31 mouse cellular contexts compared by ENCODE assay signal in the genomic region with DNA sequence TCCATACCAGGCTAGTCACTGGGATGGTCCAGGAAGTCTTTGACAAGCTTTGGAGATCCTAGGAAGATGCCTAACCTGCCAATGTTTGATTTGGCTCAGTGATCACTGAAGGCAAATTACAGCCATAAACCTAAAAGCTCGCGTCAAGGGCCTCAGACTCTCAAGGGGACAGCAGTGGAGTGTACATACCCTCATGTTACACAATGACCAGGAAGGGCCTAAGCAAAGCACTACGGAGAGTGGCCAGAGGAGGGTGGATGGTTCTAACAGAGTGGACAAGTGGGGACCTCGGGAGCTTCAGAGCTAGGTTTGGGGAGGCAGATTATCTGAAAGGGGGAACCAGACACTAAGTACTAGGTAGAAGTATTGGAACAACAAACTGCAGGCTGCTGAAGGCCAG. TPM values are rescaled to one million over a fixed set of nuclear protein-coding genes. Genes with fewer than 3 reads are reported as not detected.
DNase-seq lines count a peak whose midpoint lies in the region; ATAC-seq and TF ChIP-seq lines count a peak whose summit lies in the region.
"Had no signal": no experiment of that assay in that cellular context is flagged by ENCODE, and none has a peak within 500 bp of the region (broad histone marks: within the 10 kb centered on the region; RNA-seq: fewer than 3 reads in every experiment).

No protein-coding gene starts in this region.

- no peak for TF ChIP-seq CTCF in lung, postnatal 0 days (IDR thresholded peaks at IDR 0.05)
- no peak for TF ChIP-seq CTCF in Patski (IDR thresholded peaks at IDR 0.05)

- POLR2A ChIA-PET in Patski (lab: Charles Lee), result no interaction called here

- peak; percentile 66 for ATAC-seq in lung, postnatal 0 days
- peak; percentile 5 for ATAC-seq in Patski
- ATAC-seq: CD4-positive, CD25-positive, alpha-beta regulatory T cell, adult 4 months; forebrain, embryonic 14.5 days; forebrain, embryonic 16.5 days had no signal

- H3K9ac ChIP-seq in lung, postnatal 0 days (replicated peaks; ENCODE audit: low read depth), result no peak overlapping the region
- H3K9ac ChIP-seq: embryonic facial prominence, embryonic 13.5 days; embryonic facial prominence, embryonic 15.5 days; forebrain, embryonic 12.5 days had no signal

- CTCF ChIA-PET in Patski (lab: Charles Lee), result interaction anchor here (1.7 kb wide), 1 partner anchor 39 kb away, joined by 4 read pairs; no protein-coding TSS in a partner anchor

- DNase-seq in heart, adult 11 months, result peak; percentile 53
- DNase-seq in heart, postnatal 10 days, result no peak
- peak; percentile 48 for DNase-seq in lung, postnatal 0 days (ENCODE audit: low spot score)
- DNase-seq in lung, postnatal 14 days, result no peak
- no peak for DNase-seq in Patski (ENCODE audit: low read depth, low spot score)
- peak; percentile 55 for DNase-seq in lung, postnatal 36 days
- DNase-seq in c-Kit-positive CD71-positive TER-119-positive erythroid progenitor cells, embryonic 14.5 days (ENCODE audit: low spot score), result no peak
- DNase-seq: adrenal gland, adult 2 months; adrenal gland, postnatal 10 days; adrenal gland, postnatal 25 days; B cell, adult 2 months; cerebellum, adult 11 months; cerebellum, adult 18-20 months; cerebellum, adult 8-10 months; cerebellum, adult 9-11 months; cerebellum, postnatal 14 days; cerebellum, postnatal 36 days; embryo, embryonic 11 days had no signal

- H3K36me3 ChIP-seq in lung, postnatal 0 days (ENCODE audit: insufficient read depth, low read length), result no peaks in the 10 kb centered on the region
- H3K36me3 ChIP-seq: embryonic facial prominence, embryonic 13.5 days; embryonic facial prominence, embryonic 15.5 days; forebrain, embryonic 10.5 days; forebrain, embryonic 12.5 days had no signal

- peaks cover 3% of the 10 kb centered on the region; the same call in 1 of the 2 replicates for H3K4me1 ChIP-seq in lung, postnatal 0 days (ENCODE audit: insufficient read depth, low read depth, low read length)

- in situ Hi-C loops in Patski (cut with MboI; ENCODE audit: low pct_unique_long_range_greater_than_20kb), result no loop called here

- H3K27me3 ChIP-seq in lung, postnatal 0 days (replicated peaks; ENCODE audit: insufficient read depth, low read length), result no peaks in the 10 kb centered on the region
- H3K27me3 ChIP-seq in Patski, result no peaks in the 10 kb centered on the region
- H3K27me3 ChIP-seq: CH12.LX; embryonic facial prominence, embryonic 13.5 days; embryonic facial prominence, embryonic 15.5 days; forebrain, embryonic 12.5 days had no signal

- WGBS in lung, postnatal 0 days, result 62% methylated on average over 4 of the region's 4 CpGs

- no peak overlapping the region for H3K4me3 ChIP-seq in lung, postnatal 0 days (ENCODE audit: low read depth, low read length)
- H3K4me3 ChIP-seq: embryonic facial prominence, embryonic 13.5 days; embryonic facial prominence, embryonic 15.5 days; erythroblast, embryonic 14.5 days; forebrain, embryonic 10.5 days; forebrain, embryonic 12.5 days had no signal

- TF ChIP-seq EP300 in lung, postnatal 0 days (IDR thresholded peaks at IDR 0.05), result no peak

- no peak overlapping the region for H3K27ac ChIP-seq in lung, postnatal 0 days (ENCODE audit: low read length)
- H3K27ac ChIP-seq: embryonic facial prominence, embryonic 13.5 days; embryonic facial prominence, embryonic 15.5 days; forebrain, embryonic 10.5 days; forebrain, embryonic 12.5 days had no signal

- no peaks in the 10 kb centered on the region for H3K9me3 ChIP-seq in lung, postnatal 0 days (ENCODE audit: low read length)
- H3K9me3 ChIP-seq: embryonic facial prominence, embryonic 13.5 days; embryonic facial prominence, embryonic 15.5 days; forebrain, embryonic 10.5 days; forebrain, embryonic 12.5 days; G1E had no signal

- H3K4me2 ChIP-seq in lung, postnatal 0 days (replicated peaks; ENCODE audit: low read depth, low read length), result no peak overlapping the region
- H3K4me2 ChIP-seq: embryonic facial prominence, embryonic 13.5 days; embryonic facial prominence, embryonic 15.5 days; forebrain, embryonic 12.5 days had no signal

- intact Hi-C loops in heart, postnatal 10 days (cut with DNase I), result no loop called here

RNA-seq across cellular contexts. Expression of a gene that starts 13.9 kb away (rescaled TPM):
- not detected for total RNA-seq in heart, postnatal 10 days (2021)
- polyA plus RNA-seq in lung, postnatal 0 days (2015; fragmentation: Nextera tagmentation; extraction: Ambion mirVana), result 9.1 and 9.8 TPM in 2 replicates
- polyA plus RNA-seq in Patski (2021), result 0.17 TPM
- total RNA-seq: common myeloid progenitor, adult 5-6 weeks had no signal
- polyA plus RNA-seq: embryonic facial prominence, embryonic 11.5 days; embryonic facial prominence, embryonic 13.5 days; erythroblast, embryonic 14.5 days had no signal

RNA-seq across cellular contexts. Expression of a gene that starts 25.6 kb away (rescaled TPM):
- total RNA-seq in heart, postnatal 10 days (2021), result 1 to 10 TPM in 1 of 2 experiments, under 1 TPM in 1; 0.69 to 1.1 TPM
- polyA plus RNA-seq in lung, postnatal 0 days (2015; fragmentation: Nextera tagmentation; extraction: Ambion mirVana), result 6.1 and 7.8 TPM in 2 replicates
- polyA plus RNA-seq in Patski (2021), result 0.03 TPM
- total RNA-seq: CH12.LX had no signal
- polyA plus RNA-seq: erythroblast, embryonic 14.5 days; G1E had no signal

RNA-seq across cellular contexts. Expression of a gene that starts 44.2 kb away (rescaled TPM):
- total RNA-seq in heart, postnatal 10 days (2021), result not detected
- 11.9 and 12.5 TPM in 2 replicates for polyA plus RNA-seq in lung, postnatal 0 days (2015; fragmentation: Nextera tagmentation; extraction: Ambion mirVana)
- not detected for polyA plus RNA-seq in Patski (2021)
- total RNA-seq: adrenal gland, adult 2 months; adrenal gland, postnatal 10 days; adrenal gland, postnatal 25 days; adrenal gland, postnatal 4 days; CH12.LX; G1E had no signal
- polyA plus RNA-seq: adrenal gland, adult 2 months; CD4-positive, CD25-positive, alpha-beta regulatory T cell, adult 4 months; embryonic facial prominence, embryonic 13.5 days; erythroblast, embryonic 14.5 days; forebrain, embryonic 10.5 days; G1E had no signal

RNA-seq across cellular contexts. Expression of a gene that starts 57.8 kb away (rescaled TPM):
- 10 to 100 TPM; 13.4 to 16.1 TPM for total RNA-seq in heart, postnatal 10 days (2021)
- polyA plus RNA-seq in lung, postnatal 0 days (2015; fragmentation: Nextera tagmentation; extraction: Ambion mirVana), result 4.7 and 8.1 TPM in 2 replicates
- 16.5 TPM for polyA plus RNA-seq in Patski (2021)

RNA-seq across cellular contexts. Expression of a gene that starts 58.0 kb away (rescaled TPM):
- 1 to 10 TPM; 7.7 to 8.2 TPM for total RNA-seq in heart, postnatal 10 days (2021)
- 19.7 and 21.4 TPM in 2 replicates for polyA plus RNA-seq in lung, postnatal 0 days (2015; fragmentation: Nextera tagmentation; extraction: Ambion mirVana)
- polyA plus RNA-seq in Patski (2021), result 13.5 TPM

Comparison
In these comparisons a context has a peak if more than half of its experiments do, and no peak if none do; other contexts are left out.
1. DNase-seq: peak in heart, adult 11 months (single experiment), lung, postnatal 0 days (single experiment) and lung, postnatal 36 days (single experiment); none in heart, postnatal 10 days (0 of 2), lung, postnatal 14 days (single experiment), Patski (single experiment) and c-Kit-positive CD71-positive TER-119-positive erythroid progenitor cells, embryonic 14.5 days (single experiment).
2. RNA of a gene that starts 44.2 kb away (polyA plus RNA-seq): 11.9 to 12.5 TPM in lung, postnatal 0 days; not detected in Patski (single experiment); every median in the first group is over 10 times any median in the second.